Mouse (Mus musculus) liver, embryonic 14.5 days (tissue): ENCODE results near the gene Gm10775. TPM values are rescaled to one million over a fixed set of nuclear protein-coding genes. Genes with fewer than 3 reads are reported as not detected.

Source experiments
- ATAC-seq: fragments of 200-750 bp; cut with Nextera tagmentation; 2 replicates; pipeline ENCODE4 v1.8.0; 2017; ENCODE audit warnings: moderate number of reproducible peaks, mild to moderate bottlenecking, moderate library complexity; ENCODE audit not compliant: insufficient read depth
- DNase-seq, 3 experiments: peaks; one replicate each; pipeline ENCODE4 v3.0.0-alpha.2; 2012 to 2013; ENCODE audit warnings: low read depth in 3 of 3, low spot score in 3 of 3
- H3K27ac ChIP-seq: fragments of 300-500 bp; sonication (generic); 2 replicates; pipeline ENCODE4 v1.5.1; 2014; ENCODE audit warnings: moderate library complexity, mild to moderate bottlenecking, control low read depth, inconsistent platforms
- H3K27me3 ChIP-seq: fragments of 300-500 bp; sonication (generic); 2 replicates; pipeline ENCODE4 v1.6.1; 2014; ENCODE audit warnings: mild to moderate bottlenecking, low read length, moderate library complexity; ENCODE audit not compliant: control insufficient read depth, insufficient read depth
- H3K36me3 ChIP-seq: fragments of 300-500 bp; sonication (generic); replicated peaks from 2 replicates; pipeline ENCODE4 v1.6.1; 2014; ENCODE audit warnings: low read depth; ENCODE audit not compliant: control insufficient read depth, insufficient read depth
- H3K4me1 ChIP-seq, 2 experiments: fragments of 200-500 bp in 1 of 2; fragments of 300-500 bp in 1 of 2; sonication (generic) in 1 of 2; replicated peaks; 2 replicates each; pipeline ENCODE4 v1.6.1; 2012 to 2014; ENCODE audit warnings: antibody characterized with exemption in 1 of 2, inconsistent platforms in 1 of 2, low read length in 1 of 2; ENCODE audit not compliant: control insufficient read depth in 2 of 2, insufficient read depth in 2 of 2
- H3K4me2 ChIP-seq: fragments of 300-500 bp; sonication (generic); 2 replicates; pipeline ENCODE4 v1.6.1; 2014; ENCODE audit warnings: low read depth, mild to moderate bottlenecking, control low read depth, moderate library complexity
- H3K4me3 ChIP-seq, 2 experiments: fragments of 200-500 bp in 1 of 2; fragments of 300-500 bp in 1 of 2; sonication (generic) in 1 of 2; 2 replicates each; pipeline ENCODE4 v1.5.1; 2012 to 2014; ENCODE audit warnings: low read depth in 2 of 2, low read length in 2 of 2, mild to moderate bottlenecking in 2 of 2, control low read depth in 1 of 2, inconsistent platforms in 1 of 2, moderate library complexity in 1 of 2; ENCODE audit not compliant: insufficient read depth in 1 of 2
- H3K9ac ChIP-seq: fragments of 300-500 bp; sonication (generic); replicated peaks from 2 replicates; pipeline ENCODE4 v1.6.1; 2014; ENCODE audit warnings: mild to moderate bottlenecking, control low read depth, moderate library complexity
- H3K9me3 ChIP-seq: fragments of 300-500 bp; sonication (generic); 2 replicates; pipeline ENCODE4 v1.6.1; 2016; ENCODE audit warnings: low read length, mixed read lengths; ENCODE audit not compliant: control insufficient read depth
- CTCF ChIP-seq: IDR thresholded peaks from 2 replicates; pipeline ENCODE4 v1.5.1; 2016; ENCODE audit warnings: antibody characterized with exemption, low read depth, control low read depth
- EP300 ChIP-seq: IDR thresholded peaks from 2 replicates; pipeline ENCODE4 v1.6.1; 2016; ENCODE audit warnings: antibody characterized with exemption, low read depth
- WGBS: fragments of 180-500 bp; shearing (Covaris S2); extraction: QIAGEN DNeasy Blood & Tissue Kit; methylation state at CpG from one replicate; pipeline ENCODE4 v1.1.7; 2014; ENCODE audit not compliant: insufficient replicate concordance; 5-methylcytosine and 5-hydroxymethylcytosine counted together
- polyA plus RNA-seq, 2 experiments: library from polyadenylated mRNA; depleted of rRNA in 1 of 2; stranded (reverse) in 1 of 2; unstranded in 1 of 2; fragments of >200 nt; fragmentation: Nextera tagmentation in 1 of 2; extraction: Ambion mirVana in 1 of 2; gene quantifications; 2 replicates each; pipeline versions ENCODE4 v1.2.1 to v1.2.3; 2012 to 2014

The Gm10775 gene
- polyA plus RNA-seq, 2 experiments, result not detected

DNA sequence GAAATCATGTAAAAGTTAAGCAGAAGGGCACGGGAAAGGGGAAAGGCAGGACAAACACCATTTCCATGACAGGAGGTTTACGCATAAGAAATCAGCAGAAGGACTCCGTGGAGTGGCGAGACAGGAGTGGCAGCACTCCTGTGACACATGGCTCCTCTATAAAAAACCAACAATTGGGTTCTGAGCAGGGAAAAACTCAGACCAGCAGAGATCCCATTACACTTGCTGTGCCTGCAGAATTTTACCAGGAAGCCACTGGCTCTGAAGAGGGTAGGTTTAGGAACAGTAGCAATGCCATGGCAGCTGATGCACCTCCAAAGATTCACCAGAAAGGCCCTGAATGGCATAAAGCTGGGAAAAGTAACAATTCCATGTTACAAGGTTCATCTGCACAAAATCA, 37.0 kb downstream of the Gm10775 start:
- 83% methylated on average over 4 of the region's 4 CpGs for WGBS
- H3K36me3 ChIP-seq, result peaks cover 21% of the 10 kb centered on the region
- peaks cover 3% of the 10 kb centered on the region; the same call in 1 of the 2 replicates for H3K9me3 ChIP-seq

More for the DNA sequence above, 37.0 kb downstream of the Gm10775 start:
- TF ChIP-seq EP300 (no peak), CTCF (no peak)
- no peaks in the 10 kb centered on the region for H3K27me3 ChIP-seq
- ATAC-seq (no peak), DNase-seq (no peak)
- no peak overlapping the region for H3K27ac ChIP-seq
- H3K4me2 ChIP-seq, result no peak overlapping the region
- H3K9ac ChIP-seq, result no peak overlapping the region
- no peak overlapping the region for H3K4me3 ChIP-seq
- H3K4me1 ChIP-seq, result no peaks in the 10 kb centered on the region

Other genes starting within 250 kb of the Gm10775 start
- not detected in 2 replicates for gene Spata31d1c, start 226.5 kb upstream of the Gm10775 start, polyA plus RNA-seq (2012; rRNA removed)
- gene Spata31d1c, start 226.5 kb upstream of the Gm10775 start, polyA plus RNA-seq (2014; fragmentation: Nextera tagmentation; extraction: Ambion mirVana), result not detected in 2 replicates
- not detected in 2 replicates for gene Prss47, start 206.8 kb upstream of the Gm10775 start, polyA plus RNA-seq (2012; rRNA removed)
- not detected in 2 replicates for gene Prss47, start 206.8 kb upstream of the Gm10775 start, polyA plus RNA-seq (2014; fragmentation: Nextera tagmentation; extraction: Ambion mirVana)
- 13.6 and 14.3 TPM in 2 replicates for gene Mfsd14b, start 146.6 kb upstream of the Gm10775 start, polyA plus RNA-seq (2012; rRNA removed)
- 41.1 and 41.2 TPM in 2 replicates for gene Mfsd14b, start 146.6 kb upstream of the Gm10775 start, polyA plus RNA-seq (2014; fragmentation: Nextera tagmentation; extraction: Ambion mirVana)
- not detected in 2 replicates for gene Olfr465-ps1, start 121.5 kb upstream of the Gm10775 start, polyA plus RNA-seq (2012; rRNA removed)
- not detected in 2 replicates for gene Olfr465-ps1, start 121.5 kb upstream of the Gm10775 start, polyA plus RNA-seq (2014; fragmentation: Nextera tagmentation; extraction: Ambion mirVana)
- gene Olfr466, start 109.3 kb upstream of the Gm10775 start, polyA plus RNA-seq (2012; rRNA removed), result not detected in 2 replicates
- gene Olfr466, start 109.3 kb upstream of the Gm10775 start, polyA plus RNA-seq (2014; fragmentation: Nextera tagmentation; extraction: Ambion mirVana), result not detected in 2 replicates
- gene Nlrp4f, start 53.6 kb upstream of the Gm10775 start, polyA plus RNA-seq (2012; rRNA removed), result not detected in 2 replicates
- gene Nlrp4f, start 53.6 kb upstream of the Gm10775 start, polyA plus RNA-seq (2014; fragmentation: Nextera tagmentation; extraction: Ambion mirVana), result 0.17 TPM in 1 of 2 replicates, not detected in the other
- 6.8 and 8.9 TPM in 2 replicates for gene Zfp369, start 19.3 kb downstream of the Gm10775 start, polyA plus RNA-seq (2012; rRNA removed)
- gene Zfp369, start 19.3 kb downstream of the Gm10775 start, polyA plus RNA-seq (2014; fragmentation: Nextera tagmentation; extraction: Ambion mirVana), result 4.3 and 4.5 TPM in 2 replicates